Mouse (Mus musculus) myocyte (in vitro differentiated cells): ENCODE results near the gene Dnajc19. TPM values are rescaled to one million over a fixed set of nuclear protein-coding genes. Genes with fewer than 3 reads are reported as not detected.

Experiments
- H3K27me3 ChIP-seq: one replicate; pipeline ENCODE4 v1.6.1; 2011; ENCODE audit not compliant: control insufficient read depth, insufficient read depth, insufficient read length
- H3K36me3 ChIP-seq: one replicate; pipeline ENCODE4 v1.6.1; 2011; ENCODE audit not compliant: control insufficient read depth, insufficient read depth
- H3K4me2 ChIP-seq: one replicate; pipeline ENCODE4 v1.6.1; 2011; ENCODE audit warnings: low read depth, control low read depth
- H3K4me3 ChIP-seq: one replicate; pipeline ENCODE4 v1.5.1; 2011; ENCODE audit warnings: mild to moderate bottlenecking, control low read depth, moderate library complexity
- H3K79me2 ChIP-seq: one replicate; pipeline ENCODE4 v1.6.1; 2011; ENCODE audit not compliant: control insufficient read depth, insufficient read depth
- H3ac ChIP-seq: one replicate; pipeline ENCODE4 v1.6.1; 2011; ENCODE audit not compliant: control insufficient read depth, insufficient read length
- CEBPB ChIP-seq: IDR thresholded peaks from 2 replicates; pipeline ENCODE4 v1.6.1; 2011; ENCODE audit warnings: mild to moderate bottlenecking, moderate library complexity; ENCODE audit not compliant: poor library complexity, insufficient read depth, severe bottlenecking
- E2F4 ChIP-seq: IDR thresholded peaks from one replicate; pipeline ENCODE4 v1.6.1; 2011; ENCODE audit warnings: mild to moderate bottlenecking, control low read depth, moderate library complexity; ENCODE audit not compliant: insufficient read depth
- MAX ChIP-seq: IDR thresholded peaks from one replicate; pipeline ENCODE4 v1.6.1; 2011; ENCODE audit warnings: low read depth, mild to moderate bottlenecking, control low read depth
- MYOD1 ChIP-seq, 3 experiments: IDR thresholded peaks; one replicate each; pipeline ENCODE4 v1.6.1; 2011; ENCODE audit warnings: control low read depth in 2 of 3, low read depth in 2 of 3, mild to moderate bottlenecking in 2 of 3, moderate library complexity in 1 of 3; ENCODE audit not compliant: insufficient read length in 2 of 3, control insufficient read depth in 1 of 3
- MYOG ChIP-seq, 3 experiments: IDR thresholded peaks; one replicate each; pipeline ENCODE4 v1.6.1; 2011; ENCODE audit warnings: control low read depth in 2 of 3, low read depth in 2 of 3, mild to moderate bottlenecking in 2 of 3; ENCODE audit not compliant: insufficient read length in 2 of 3, control insufficient read depth in 1 of 3, insufficient read depth in 1 of 3
- POLR2A ChIP-seq: IDR thresholded peaks from one replicate; pipeline ENCODE4 v1.6.1; 2011; ENCODE audit warnings: low read depth, mild to moderate bottlenecking, control low read depth, moderate library complexity; ENCODE audit not compliant: insufficient read length
- POLR2AphosphoS2 ChIP-seq: IDR thresholded peaks from one replicate; pipeline ENCODE4 v1.6.1; 2011; ENCODE audit warnings: low read depth, control low read depth; ENCODE audit not compliant: insufficient read length
- REST ChIP-seq: IDR thresholded peaks from one replicate; pipeline ENCODE4 v1.6.1; 2011; ENCODE audit warnings: mild to moderate bottlenecking, control low read depth, moderate library complexity; ENCODE audit not compliant: insufficient read depth, insufficient read length
- SRF ChIP-seq: IDR thresholded peaks from one replicate; pipeline ENCODE4 v1.6.1; 2011; ENCODE audit warnings: low read depth; ENCODE audit not compliant: control insufficient read depth, insufficient read length
- TCF12 ChIP-seq: IDR thresholded peaks from one replicate; pipeline ENCODE4 v1.6.1; 2011; ENCODE audit warnings: mild to moderate bottlenecking, control low read depth; ENCODE audit not compliant: poor library complexity, insufficient read depth, severe bottlenecking
- TCF3 ChIP-seq: IDR thresholded peaks from one replicate; pipeline ENCODE4 v1.6.1; 2011; ENCODE audit warnings: low read depth, control low read depth; ENCODE audit not compliant: insufficient read length
- USF1 ChIP-seq: IDR thresholded peaks from one replicate; pipeline ENCODE4 v1.6.1; 2011; ENCODE audit warnings: low read depth, mild to moderate bottlenecking, control low read depth, moderate library complexity
- polyA plus RNA-seq: library from polyadenylated mRNA; unstranded; fragments of >200 nt; fragmentation: generic; extraction: Trizol; gene quantifications from one replicate; pipeline ENCODE4 v1.2.1, GENCODE M21; 2012; ENCODE audit warnings: missing spikeins

Dnajc19 gene
- polyA plus RNA-seq, result 47.7 TPM

GRCm38 (mm10) chr3:34080900-34081662 is at the start of gene Dnajc19:
Gene Dnajc19 (minus strand): TSS chr3:34081321.
- Histone ChIP-seq H3ac (peak within 1 kb of the TSS; percentile 15), H3K4me3 (peak within 1 kb of the TSS; percentile 55), H3K4me2 (peak within 1 kb of the TSS; percentile 85), H3K36me3 (peaks cover 4% of the 10 kb centered on the region), H3K79me2 (no peaks in the 10 kb centered on the region), H3K27me3 (no peaks in the 10 kb centered on the region)
- TF ChIP-seq USF1 (no peak), TCF12 (no peak), POLR2AphosphoS2 (peak; percentile 96), TCF3 (no peak), MYOG (IDR thresholded peaks at IDR 0.05; ENCODE audit: control insufficient read depth in 1 of 3, insufficient read depth in 1 of 3, insufficient read length in 2 of 3, low read depth in 2 of 3) (peak in 2 of 3 experiments; percentile 7 to 56), E2F4 (peak; percentile 44), CEBPB (no peak), MAX (no peak), MYOD1 (IDR thresholded peaks at IDR 0.05; ENCODE audit: control insufficient read depth in 1 of 3, insufficient read length in 2 of 3, low read depth in 2 of 3) (peak in 1 of 3 experiments; percentile 20), REST (no peak), POLR2A (peak; percentile 94), SRF (peak; percentile 58)

- H3ac ChIP-seq, result no peak overlapping the region
- H3K36me3 ChIP-seq, result no peaks in the 10 kb centered on the region
- no peak for TF ChIP-seq MAX
- TF ChIP-seq USF1, result no peak
- no peak for TF ChIP-seq CEBPB
- TF ChIP-seq TCF12, result no peak
- no peak for TF ChIP-seq SRF
- no peak for TF ChIP-seq TCF3
- no peak for TF ChIP-seq REST
- TF ChIP-seq POLR2A, result no peak
- H3K4me3 ChIP-seq, result no peak overlapping the region
- no peaks in the 10 kb centered on the region for H3K79me2 ChIP-seq
- no peak overlapping the region for H3K4me2 ChIP-seq
- H3K27me3 ChIP-seq, result no peaks in the 10 kb centered on the region
Measured at GRCm38 (mm10) chr3:34129957-34130356, 48.8 kb upstream of the Dnajc19 start.

- H3K36me3 ChIP-seq, result no peaks in the 10 kb centered on the region
- no peaks in the 10 kb centered on the region for H3K27me3 ChIP-seq
- TF ChIP-seq TCF3, result no peak
- no peak for TF ChIP-seq POLR2A
- TF ChIP-seq SRF, result no peak
- TF ChIP-seq POLR2AphosphoS2, result no peak
- TF ChIP-seq MAX, result no peak
- TF ChIP-seq MYOG (IDR thresholded peaks at IDR 0.05; ENCODE audit: control insufficient read depth in 1 of 3, insufficient read depth in 1 of 3, insufficient read length in 2 of 3, low read depth in 2 of 3), result no peak
- TF ChIP-seq REST, result no peak
- no peak for TF ChIP-seq USF1
- TF ChIP-seq TCF12, result no peak
- TF ChIP-seq MYOD1 (IDR thresholded peaks at IDR 0.05; ENCODE audit: control insufficient read depth in 1 of 3, insufficient read length in 2 of 3, low read depth in 2 of 3), result no peak
- TF ChIP-seq CEBPB, result no peak
- no peak for TF ChIP-seq E2F4
- H3ac ChIP-seq, result no peak overlapping the region
- no peak overlapping the region for H3K4me2 ChIP-seq
- H3K79me2 ChIP-seq, result no peaks in the 10 kb centered on the region
- H3K4me3 ChIP-seq, result no peak overlapping the region
Measured at GRCm38 (mm10) chr3:34121311-34121710, 40.2 kb upstream of the Dnajc19 start.

- Histone ChIP-seq H3ac (no peak overlapping the region), H3K79me2 (no peaks in the 10 kb centered on the region), H3K27me3 (no peaks in the 10 kb centered on the region), H3K4me2 (no peak overlapping the region), H3K36me3 (no peaks in the 10 kb centered on the region), H3K4me3 (no peak overlapping the region)
- TF ChIP-seq MYOD1 (IDR thresholded peaks at IDR 0.05; ENCODE audit: control insufficient read depth in 1 of 3, insufficient read length in 2 of 3, low read depth in 2 of 3), result no peak
- no peak for TF ChIP-seq MYOG (IDR thresholded peaks at IDR 0.05; ENCODE audit: control insufficient read depth in 1 of 3, insufficient read depth in 1 of 3, insufficient read length in 2 of 3, low read depth in 2 of 3)
- TF ChIP-seq REST, result no peak
- no peak for TF ChIP-seq USF1
- no peak for TF ChIP-seq SRF
- no peak for TF ChIP-seq POLR2A
- TF ChIP-seq CEBPB, result no peak
Measured at GRCm38 (mm10) chr3:34120791-34121190, 39.7 kb upstream of the Dnajc19 start.
